Mouse (Mus musculus): Measurements from ENCODE around the gene Cdkn2c. TPM values are rescaled to one million over a fixed set of nuclear protein-coding genes. Genes with fewer than 3 reads are reported as not detected.

Cdkn2c gene
- polyA plus RNA-seq, 1 experiment from 2014 or later, result 6.1 TPM

DNA sequence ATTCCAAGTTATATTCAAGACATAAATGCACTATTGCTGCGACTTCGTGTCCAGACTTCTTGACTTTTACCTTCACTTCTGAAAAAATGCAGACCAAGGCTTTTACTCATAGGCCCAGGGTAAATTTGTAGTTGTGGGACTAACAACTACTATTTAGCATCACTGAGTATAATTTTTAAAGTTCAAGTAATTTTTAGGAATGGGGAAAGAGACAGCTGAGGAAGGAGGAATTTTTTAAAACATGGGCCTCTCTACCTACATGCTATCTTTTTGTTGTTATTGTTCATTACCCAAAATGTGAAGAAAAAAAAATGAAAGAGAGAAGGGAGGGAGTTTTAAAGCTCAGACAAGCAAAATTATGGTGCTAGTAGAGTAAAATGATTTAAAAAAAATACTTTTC is 12.3 kb downstream of the Cdkn2c start:
- no peaks in the 10 kb centered on the region for H3K36me3 ChIP-seq (ENCODE audit: control insufficient read depth, insufficient read depth, low read length)
- H3K4me3 ChIP-seq (ENCODE audit: low read depth, low read length), result no peak overlapping the region
- no peak for ATAC-seq (replicated peaks; ENCODE audit: insufficient number of reproducible peaks, low FRiP score, low TSS enrichment)
- no peak overlapping the region for H3K27ac ChIP-seq (ENCODE audit: low read depth, low read length)
- H3K4me2 ChIP-seq, result no peak overlapping the region
- H3K9me3 ChIP-seq (replicated peaks; ENCODE audit: control insufficient read depth, low read length), result no peaks in the 10 kb centered on the region
- 40% methylated on average over 2 of the region's 2 CpGs for WGBS (ENCODE audit: insufficient replicate concordance)
- no peaks in the 10 kb centered on the region for H3K4me1 ChIP-seq (ENCODE audit: control insufficient read depth, insufficient read depth, low read length)
- no peak overlapping the region for H3K9ac ChIP-seq (ENCODE audit: low read depth, low read length)
- H3K27me3 ChIP-seq (ENCODE audit: control insufficient read depth, insufficient read depth, low read length), result peaks cover 34% of the 10 kb centered on the region

- H3K4me2 ChIP-seq, result no peak overlapping the region
- H3K27me3 ChIP-seq (ENCODE audit: control insufficient read depth, insufficient read depth, low read length), result peaks cover 22% of the 10 kb centered on the region
- ATAC-seq (replicated peaks; ENCODE audit: insufficient number of reproducible peaks, low FRiP score, low TSS enrichment), result no peak
- no peak overlapping the region for H3K9ac ChIP-seq (ENCODE audit: low read depth, low read length)
- no peak overlapping the region for H3K4me3 ChIP-seq (ENCODE audit: low read depth, low read length)
- H3K27ac ChIP-seq (ENCODE audit: low read depth, low read length), result no peak overlapping the region
- no peaks in the 10 kb centered on the region for H3K36me3 ChIP-seq (ENCODE audit: control insufficient read depth, insufficient read depth, low read length)
- no peaks in the 10 kb centered on the region for H3K4me1 ChIP-seq (ENCODE audit: control insufficient read depth, insufficient read depth, low read length)
- no peaks in the 10 kb centered on the region for H3K9me3 ChIP-seq (replicated peaks; ENCODE audit: control insufficient read depth, low read length)
Observed at GRCm38 (mm10) chr4:109653251-109653650, 13.7 kb downstream of the Cdkn2c start.

DNA sequence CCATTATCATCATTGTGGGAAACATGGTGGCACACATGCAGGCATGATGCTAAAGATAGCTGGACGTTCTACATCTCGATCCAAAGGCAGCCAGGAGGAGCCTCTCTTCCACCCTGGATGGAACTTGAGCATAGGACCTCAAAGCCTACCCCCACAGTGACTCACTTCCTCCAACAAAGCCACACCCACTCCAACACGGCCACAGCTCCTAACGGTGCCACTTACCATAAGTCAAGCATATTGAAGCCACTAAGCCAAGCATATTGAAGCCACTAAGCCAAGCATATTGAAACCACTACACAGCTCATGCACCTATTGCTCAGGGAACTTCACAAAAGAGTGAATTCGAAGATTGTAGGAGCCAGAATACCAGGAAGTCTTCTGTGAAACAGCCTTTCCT is 17.7 kb downstream of the Cdkn2c start:
- peaks cover 3% of the 10 kb centered on the region; the same call in 1 of the 2 replicates for H3K27me3 ChIP-seq (ENCODE audit: control insufficient read depth, insufficient read depth, low read length)
- no peaks in the 10 kb centered on the region for H3K36me3 ChIP-seq (ENCODE audit: control insufficient read depth, insufficient read depth, low read length)
- ATAC-seq (replicated peaks; ENCODE audit: insufficient number of reproducible peaks, low FRiP score, low TSS enrichment), result no peak
- no peaks in the 10 kb centered on the region for H3K4me1 ChIP-seq (ENCODE audit: control insufficient read depth, insufficient read depth, low read length)
- 67% methylated on average over 5 of the region's 5 CpGs for WGBS (ENCODE audit: insufficient replicate concordance)
- H3K4me2 ChIP-seq, result no peak overlapping the region
- H3K9me3 ChIP-seq (replicated peaks; ENCODE audit: control insufficient read depth, low read length), result no peaks in the 10 kb centered on the region
- no peak overlapping the region for H3K4me3 ChIP-seq (ENCODE audit: low read depth, low read length)
- no peak overlapping the region for H3K27ac ChIP-seq (ENCODE audit: low read depth, low read length)
- no peak overlapping the region for H3K9ac ChIP-seq (ENCODE audit: low read depth, low read length)

GRCm38 (mm10) chr4:109647281-109647680 is 19.7 kb downstream of the Cdkn2c start:
- no peaks in the 10 kb centered on the region for H3K4me1 ChIP-seq (ENCODE audit: control insufficient read depth, insufficient read depth, low read length)
- ATAC-seq (replicated peaks; ENCODE audit: insufficient number of reproducible peaks, low FRiP score, low TSS enrichment), result no peak
- 67% methylated on average over 4 of the region's 4 CpGs for WGBS (ENCODE audit: insufficient replicate concordance)
- no peak overlapping the region for H3K27ac ChIP-seq (ENCODE audit: low read depth, low read length)
- no peak overlapping the region for H3K9ac ChIP-seq (ENCODE audit: low read depth, low read length)
- no peaks in the 10 kb centered on the region for H3K27me3 ChIP-seq (ENCODE audit: control insufficient read depth, insufficient read depth, low read length)
- H3K36me3 ChIP-seq (ENCODE audit: control insufficient read depth, insufficient read depth, low read length), result no peaks in the 10 kb centered on the region
- no peak overlapping the region for H3K4me2 ChIP-seq
- no peak overlapping the region for H3K4me3 ChIP-seq (ENCODE audit: low read depth, low read length)
- H3K9me3 ChIP-seq (replicated peaks; ENCODE audit: control insufficient read depth, low read length), result no peaks in the 10 kb centered on the region

DNA sequence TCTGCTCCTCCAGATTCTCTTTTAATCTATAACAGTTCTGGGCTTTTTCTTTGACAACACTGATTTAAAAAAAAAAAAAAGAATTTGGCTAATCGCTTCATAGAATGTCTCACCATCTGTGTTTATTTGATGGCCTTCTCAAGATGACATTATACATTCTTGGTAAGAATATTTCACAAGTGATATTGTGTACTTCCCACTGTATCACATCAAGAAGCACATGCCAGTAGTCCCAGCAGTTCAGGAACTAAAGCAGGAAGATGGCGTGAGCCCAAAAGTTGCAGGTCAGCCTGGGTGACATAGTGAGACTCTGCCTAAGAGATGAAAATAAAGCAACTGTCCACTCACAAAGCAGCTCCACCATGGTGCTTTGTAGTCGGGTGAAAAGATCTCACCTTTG is 25.5 kb downstream of the Cdkn2c start:
- Histone ChIP-seq H3K36me3 (ENCODE audit: control insufficient read depth, insufficient read depth, low read length) (no peaks in the 10 kb centered on the region), H3K4me1 (ENCODE audit: control insufficient read depth, insufficient read depth, low read length) (no peaks in the 10 kb centered on the region), H3K9me3 (replicated peaks; ENCODE audit: control insufficient read depth, low read length) (no peaks in the 10 kb centered on the region), H3K4me3 (ENCODE audit: low read depth, low read length) (no peak overlapping the region), H3K4me2 (no peak overlapping the region), H3K27ac (ENCODE audit: low read depth, low read length) (no peak overlapping the region), H3K9ac (ENCODE audit: low read depth, low read length) (no peak overlapping the region), H3K27me3 (ENCODE audit: control insufficient read depth, insufficient read depth, low read length) (no peaks in the 10 kb centered on the region)
- no peak for ATAC-seq (replicated peaks; ENCODE audit: insufficient number of reproducible peaks, low FRiP score, low TSS enrichment)
- WGBS (ENCODE audit: insufficient replicate concordance), result 71% methylated on average over 3 of the region's 3 CpGs

- H3K27ac ChIP-seq (ENCODE audit: low read depth, low read length), result no peak overlapping the region
- no peaks in the 10 kb centered on the region for H3K36me3 ChIP-seq (ENCODE audit: control insufficient read depth, insufficient read depth, low read length)
- no peak overlapping the region for H3K4me2 ChIP-seq
- H3K27me3 ChIP-seq (ENCODE audit: control insufficient read depth, insufficient read depth, low read length), result no peaks in the 10 kb centered on the region
- H3K4me3 ChIP-seq (ENCODE audit: low read depth, low read length), result no peak overlapping the region
- no peak overlapping the region for H3K9ac ChIP-seq (ENCODE audit: low read depth, low read length)
- no peak for ATAC-seq (replicated peaks; ENCODE audit: insufficient number of reproducible peaks, low FRiP score, low TSS enrichment)
- no peaks in the 10 kb centered on the region for H3K9me3 ChIP-seq (replicated peaks; ENCODE audit: control insufficient read depth, low read length)
- no peaks in the 10 kb centered on the region for H3K4me1 ChIP-seq (ENCODE audit: control insufficient read depth, insufficient read depth, low read length)
- WGBS (ENCODE audit: insufficient replicate concordance), result 84% methylated on average over 7 of the region's 7 CpGs
Observed at GRCm38 (mm10) chr4:109640141-109640540, 26.8 kb downstream of the Cdkn2c start.

DNA sequence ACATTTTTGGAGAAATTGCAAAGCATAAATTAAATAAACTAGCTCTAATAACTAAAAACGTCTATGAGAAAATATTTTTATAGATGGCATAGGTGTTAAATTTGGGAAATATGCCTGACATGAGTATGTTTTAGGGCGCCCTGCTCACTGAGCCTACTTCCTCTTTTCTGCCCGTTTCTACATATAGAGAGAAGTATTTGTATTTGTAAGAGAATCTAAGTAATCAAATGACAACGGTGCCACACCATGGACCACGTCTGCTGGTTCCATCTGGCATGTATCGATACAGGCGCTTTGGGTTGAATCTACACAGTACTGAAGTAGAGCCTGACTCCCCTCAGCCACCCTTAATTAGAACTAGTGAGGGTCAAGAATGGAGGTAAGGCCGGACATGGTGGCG is 27.6 kb downstream of the Cdkn2c start:
- H3K27ac ChIP-seq (ENCODE audit: low read depth, low read length), result no peak overlapping the region
- no peaks in the 10 kb centered on the region for H3K4me1 ChIP-seq (ENCODE audit: control insufficient read depth, insufficient read depth, low read length)
- no peak for ATAC-seq (replicated peaks; ENCODE audit: insufficient number of reproducible peaks, low FRiP score, low TSS enrichment)
- 82% methylated on average over 9 of the region's 9 CpGs for WGBS (ENCODE audit: insufficient replicate concordance)
- no peak overlapping the region for H3K4me2 ChIP-seq
- H3K9ac ChIP-seq (ENCODE audit: low read depth, low read length), result no peak overlapping the region
- no peaks in the 10 kb centered on the region for H3K9me3 ChIP-seq (replicated peaks; ENCODE audit: control insufficient read depth, low read length)
- no peaks in the 10 kb centered on the region for H3K36me3 ChIP-seq (ENCODE audit: control insufficient read depth, insufficient read depth, low read length)
- H3K4me3 ChIP-seq (ENCODE audit: low read depth, low read length), result no peak overlapping the region
- no peaks in the 10 kb centered on the region for H3K27me3 ChIP-seq (ENCODE audit: control insufficient read depth, insufficient read depth, low read length)

GRCm38 (mm10) chr4:109634971-109635370 is 32.0 kb downstream of the Cdkn2c start:
- H3K27me3 ChIP-seq (ENCODE audit: control insufficient read depth, insufficient read depth, low read length), result no peaks in the 10 kb centered on the region
- 80% methylated on average over 2 of the region's 2 CpGs for WGBS (ENCODE audit: insufficient replicate concordance)
- H3K36me3 ChIP-seq (ENCODE audit: control insufficient read depth, insufficient read depth, low read length), result no peaks in the 10 kb centered on the region
- no peak overlapping the region for H3K27ac ChIP-seq (ENCODE audit: low read depth, low read length)
- no peak overlapping the region for H3K9ac ChIP-seq (ENCODE audit: low read depth, low read length)
- ATAC-seq (replicated peaks; ENCODE audit: insufficient number of reproducible peaks, low FRiP score, low TSS enrichment), result no peak
- H3K4me1 ChIP-seq (ENCODE audit: control insufficient read depth, insufficient read depth, low read length), result no peaks in the 10 kb centered on the region
- H3K9me3 ChIP-seq (replicated peaks; ENCODE audit: control insufficient read depth, low read length), result no peaks in the 10 kb centered on the region
- H3K4me2 ChIP-seq, result no peak overlapping the region
- no peak overlapping the region for H3K4me3 ChIP-seq (ENCODE audit: low read depth, low read length)

DNA sequence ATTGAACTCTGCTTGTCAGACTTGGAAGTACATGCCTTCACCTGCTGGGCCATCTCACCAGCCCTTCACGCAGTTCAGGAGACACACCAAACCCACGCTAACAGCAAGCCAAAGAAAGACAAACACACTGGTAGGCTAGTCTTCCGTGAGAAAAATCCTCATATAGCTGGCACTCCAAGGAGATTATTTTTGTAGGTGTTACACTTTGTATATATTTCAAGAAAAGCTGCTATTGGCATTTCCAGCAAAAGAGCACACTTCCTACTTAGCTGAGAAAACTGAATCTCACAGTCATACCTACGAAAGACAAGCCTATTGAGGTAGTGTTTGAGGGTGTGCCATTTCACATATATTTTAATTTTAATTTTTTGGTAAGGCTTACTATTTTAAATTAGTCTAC is 36.0 kb downstream of the Cdkn2c start:
- WGBS (ENCODE audit: insufficient replicate concordance), result 81% methylated on average over 4 of the region's 4 CpGs
- H3K27me3 ChIP-seq (ENCODE audit: control insufficient read depth, insufficient read depth, low read length), result no peaks in the 10 kb centered on the region
- H3K36me3 ChIP-seq (ENCODE audit: control insufficient read depth, insufficient read depth, low read length), result no peaks in the 10 kb centered on the region
- H3K4me3 ChIP-seq (ENCODE audit: low read depth, low read length), result no peak overlapping the region
- no peaks in the 10 kb centered on the region for H3K4me1 ChIP-seq (ENCODE audit: control insufficient read depth, insufficient read depth, low read length)
- no peak for ATAC-seq (replicated peaks; ENCODE audit: insufficient number of reproducible peaks, low FRiP score, low TSS enrichment)
- no peak overlapping the region for H3K27ac ChIP-seq (ENCODE audit: low read depth, low read length)
- H3K9me3 ChIP-seq (replicated peaks; ENCODE audit: control insufficient read depth, low read length), result no peaks in the 10 kb centered on the region
- no peak overlapping the region for H3K4me2 ChIP-seq
- no peak overlapping the region for H3K9ac ChIP-seq (ENCODE audit: low read depth, low read length)

Measured in heart, embryonic 11.5 days (tissue).